Mouse (Mus musculus) bone marrow macrophage, adult 2 months (primary cell): ENCODE measurements at regions not wholly inside any gene's neighbourhood (a gene's known extent, or its start where the extent isn't known, plus 50 kb on each side); places are given as distances from the start of the nearest gene placed in this dataset.

ENCODE experiments used
- CTCF ChIP-seq: IDR thresholded peaks from 2 replicates; pipeline ENCODE4 v1.5.1; 2012; ENCODE audit warnings: low read depth, mild to moderate bottlenecking, low read length, moderate library complexity
- POLR2A ChIP-seq: IDR thresholded peaks from 2 replicates; pipeline ENCODE4 v1.6.1; 2012; ENCODE audit warnings: mild to moderate bottlenecking, low read depth, low read length, borderline replicate concordance

- no peak for TF ChIP-seq CTCF
- TF ChIP-seq POLR2A = no peak
Measured at GRCm38 (mm10) chr6:31085063-31085759, 126.3 kb upstream of the Klf14 start.
